Mouse (Mus musculus): ENCODE measurements around the gene Cyp4f39.

GRCm38 (mm10) chr17:32411898-32412297, 40.6 kb upstream of the Cyp4f39 start:
- TF ChIP-seq CTCF (IDR thresholded peaks at IDR 0.05; ENCODE audit: low read depth, low read length), result no peak
- no peak for TF ChIP-seq POLR2A (IDR thresholded peaks at IDR 0.05; ENCODE audit: borderline replicate concordance, low read depth, low read length)

Measured in bone marrow macrophage, adult 2 months (primary cell).